Mouse (Mus musculus) CH12.LX (cell line): ENCODE results near the gene Wnt5b.

Source experiments
- EP300 ChIP-seq: IDR thresholded peaks from 2 replicates; pipeline ENCODE4 v1.6.1; 2011; ENCODE audit warnings: low read length, improper control_type of control experiment
- POLR2A ChIP-seq: IDR thresholded peaks from 2 replicates; pipeline ENCODE4 v1.6.1; 2011; ENCODE audit warnings: low read depth, mild to moderate bottlenecking, improper control_type of control experiment, low read length
- UBTF ChIP-seq: IDR thresholded peaks from 2 replicates; pipeline ENCODE4 v1.6.1; 2012; ENCODE audit warnings: low read depth, mild to moderate bottlenecking, inconsistent platforms, low read length, improper control_type of control experiment, moderate library complexity

GRCm38 (mm10) chr6:119590872-119591271, 46.7 kb upstream of the Wnt5b start:
- TF ChIP-seq EP300 = no peak
- no peak for TF ChIP-seq POLR2A
- no peak for TF ChIP-seq UBTF
